Mouse (Mus musculus) B cell, adult 67 days (primary cell): ENCODE data around the gene Psmd9. TPM values are rescaled to one million over a fixed set of nuclear protein-coding genes. Genes with fewer than 3 reads are reported as not detected.

Experiments
- total RNA-seq, 2 experiments: library from RNA; stranded (reverse); gene quantifications; 4 replicates each; pipeline ENCODE4 v1.2.4; 2023

Psmd9 gene
- 10 to 100 TPM; 25.8 to 28.0 TPM for total RNA-seq

DNA sequence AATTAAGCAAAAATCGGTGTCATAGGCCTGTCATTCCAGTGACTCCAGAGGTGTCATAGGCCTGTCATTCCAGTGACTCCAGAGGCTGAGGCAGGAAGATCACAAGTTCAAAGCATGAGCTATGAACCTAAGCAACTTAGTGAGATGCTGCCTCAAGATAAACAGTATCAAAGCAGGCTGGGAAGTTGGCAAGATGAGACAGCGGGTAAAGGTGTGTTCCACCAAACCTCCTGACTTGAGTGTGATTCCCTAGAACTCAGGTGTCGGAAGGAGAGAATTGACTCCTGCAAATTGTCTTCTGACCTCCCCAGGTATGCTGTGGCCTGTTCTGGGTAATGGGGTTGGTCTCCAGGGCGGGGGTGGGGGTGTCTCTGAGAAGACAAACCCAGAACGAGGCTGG lies at the start of gene Psmd9:
Psmd9 (plus strand) TSS at position 130 of the 400 bp plus-strand sequence.

DNA sequence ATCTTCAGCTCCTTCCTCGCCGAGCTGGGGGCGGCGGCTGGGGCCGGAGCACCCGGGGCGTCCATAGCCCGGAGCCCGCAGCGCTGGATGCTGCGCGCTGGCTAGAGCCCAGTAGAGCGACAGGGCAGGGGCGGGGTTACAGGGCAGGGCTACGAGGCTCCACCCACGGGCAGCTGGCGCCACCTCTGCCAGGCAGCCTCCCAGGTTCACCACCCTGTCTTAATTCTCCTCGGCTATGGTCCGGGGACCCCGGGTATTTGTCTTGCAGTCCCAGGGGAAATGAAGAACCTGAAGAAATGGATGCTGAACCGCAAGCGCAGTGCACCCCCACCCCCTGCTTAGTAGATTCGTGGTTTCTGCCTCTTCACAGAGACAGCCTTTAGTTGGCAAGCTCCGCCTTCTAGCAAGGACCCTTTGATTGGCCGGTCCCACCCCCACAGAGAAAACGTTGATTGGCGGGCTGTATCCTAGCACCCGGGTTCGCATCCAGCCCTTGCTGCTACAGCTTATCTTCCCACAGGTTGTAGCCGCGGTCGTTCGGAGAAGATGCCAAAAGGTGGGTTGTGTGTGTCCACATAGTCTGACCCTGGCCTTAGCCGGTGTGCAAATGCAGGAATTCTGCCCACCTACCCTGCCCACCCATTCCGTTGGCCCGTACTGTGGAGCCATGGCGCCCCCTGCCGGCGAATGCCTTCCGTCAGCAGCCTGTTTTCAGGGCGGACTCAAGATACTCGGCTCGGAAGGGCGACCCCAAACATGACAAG lies 36.7 kb upstream of the Psmd9 start, which contains the start of gene Rhof:
Rhof (minus strand) TSS at position 385 of the 764 bp plus-strand sequence.

DNA sequence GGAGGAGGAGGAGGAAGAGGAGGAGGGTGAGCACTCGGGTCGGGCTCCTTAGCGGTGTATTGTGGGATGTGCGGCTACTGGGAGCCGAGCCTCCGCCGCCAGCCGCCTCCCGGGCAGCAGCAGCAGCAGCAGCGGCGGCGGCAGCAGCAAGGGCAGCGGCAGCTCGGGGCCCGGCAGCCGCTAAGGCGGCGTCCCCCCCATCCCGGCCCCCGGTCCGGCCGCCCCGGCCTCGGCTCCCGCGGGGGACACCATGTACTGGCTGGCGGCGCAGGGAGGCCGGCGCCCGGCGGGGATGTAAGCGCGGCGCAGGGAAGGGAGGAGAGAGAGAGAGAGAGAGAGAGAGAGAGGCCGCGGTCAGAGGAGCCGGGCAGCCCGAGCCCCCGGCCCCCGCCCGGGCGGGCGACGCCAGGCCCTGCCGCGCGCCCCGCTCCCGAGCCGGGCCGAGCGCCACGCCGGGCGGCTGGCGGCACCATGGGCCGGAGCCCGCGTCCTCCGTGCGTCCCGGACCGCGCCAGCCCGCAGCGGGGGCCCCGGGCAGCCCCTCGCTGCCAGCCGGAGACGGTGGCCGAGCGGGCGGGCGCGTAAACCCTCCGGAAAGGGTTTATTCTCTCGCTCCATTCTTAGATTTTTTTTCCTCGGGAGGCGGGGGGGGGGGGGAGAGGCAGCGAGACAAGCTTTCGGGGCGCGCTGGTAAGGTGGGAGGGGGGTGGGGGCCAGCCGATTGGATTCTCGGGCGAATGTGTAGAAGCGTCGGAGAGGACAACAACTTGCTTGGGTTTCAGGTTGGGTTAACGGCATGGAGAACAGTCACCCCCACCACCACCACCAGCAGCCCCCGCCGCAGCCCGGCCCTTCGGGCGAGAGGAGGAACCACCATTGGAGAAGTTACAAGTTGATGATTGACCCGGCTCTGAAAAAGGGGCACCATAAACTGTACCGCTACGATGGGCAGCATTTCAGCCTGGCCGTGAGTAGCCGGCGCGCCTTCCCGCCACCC lies 26.8 kb upstream of the Psmd9 start, which contains the start of gene Setd1b:
Setd1b (plus strand) TSS at position 33 of the 997 bp plus-strand sequence.

DNA sequence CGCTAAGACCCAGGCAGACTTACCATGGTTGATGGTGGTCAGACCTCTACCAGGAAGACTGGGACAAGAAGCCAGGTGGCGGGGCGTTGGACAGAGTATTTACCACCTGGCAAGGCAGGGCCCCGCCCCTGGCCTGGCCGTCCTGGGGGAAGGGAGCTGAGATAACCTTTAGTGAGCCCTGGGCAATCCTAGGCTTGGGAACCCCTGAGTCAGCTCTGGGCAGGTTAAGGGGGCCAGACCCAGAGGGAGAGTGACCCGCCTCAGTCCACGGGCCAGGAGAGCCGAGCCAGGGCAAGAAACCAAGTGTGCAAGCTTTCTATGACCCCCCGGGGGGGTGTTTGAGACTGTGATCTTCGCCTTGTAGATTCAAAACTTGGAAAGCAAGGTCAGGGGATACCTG lies 13.4 kb downstream of the Psmd9 start, which contains the start of gene Hpd:
Hpd (minus strand) TSS at position 77 of the 400 bp plus-strand sequence.

DNA sequence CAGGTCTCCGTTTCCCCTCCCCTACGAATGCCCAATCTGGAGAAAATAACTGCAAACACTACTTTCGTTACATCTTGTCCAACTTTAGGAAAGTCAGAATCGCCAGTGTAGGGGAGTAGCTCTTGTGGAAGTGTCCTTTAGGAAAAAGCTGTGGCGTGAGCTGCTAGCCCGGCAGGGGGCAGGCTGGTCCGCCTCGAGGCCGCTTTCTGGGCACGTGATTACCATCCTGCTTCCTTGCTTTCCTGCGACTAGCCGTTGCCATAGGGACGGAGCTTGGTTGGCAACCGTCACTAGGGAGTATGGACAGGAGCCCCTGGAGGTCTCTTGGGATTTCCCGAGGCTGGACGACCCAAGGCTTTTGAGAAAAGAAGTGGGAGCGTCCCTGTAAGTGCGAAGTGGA lies 82.6 kb downstream of the Psmd9 start, which contains the start of gene Wdr66:
Wdr66 (plus strand) TSS at position 269 of the 400 bp plus-strand sequence.

Other genes starting within 250 kb of the Psmd9 start
- 10 to 100 TPM; 66.6 to 71.2 TPM for gene Kdm2b, start 179.6 kb upstream of the Psmd9 start, total RNA-seq
- 10 to 100 TPM; 38.4 to 44.8 TPM for gene Orai1, start 154.3 kb upstream of the Psmd9 start, total RNA-seq
- gene Morn3, start 122.4 kb upstream of the Psmd9 start, total RNA-seq: not detected
- 1 to 10 TPM; 5.9 to 8.0 TPM for gene Tmem120b, start 101.0 kb upstream of the Psmd9 start, total RNA-seq
- gene Rhof, start 36.7 kb upstream of the Psmd9 start, total RNA-seq: 100 to 1,000 TPM in 1 of 2 experiments, 10 to 100 TPM in 1; 95.6 to 115 TPM
- 10 to 100 TPM; 83.5 to 88.8 TPM for gene Setd1b, start 27.2 kb upstream of the Psmd9 start, total RNA-seq
- gene Hpd, start 13.3 kb downstream of the Psmd9 start, total RNA-seq: not detected
- 1 to 10 TPM; 2.4 to 2.5 TPM for gene Wdr66, start 82.7 kb downstream of the Psmd9 start, total RNA-seq
- gene Bcl7a, start 174.4 kb downstream of the Psmd9 start, total RNA-seq: 10 to 100 TPM; 59.8 to 62.5 TPM
- 100 to 1,000 TPM; 118 to 151 TPM for gene Mlxip, start 225.4 kb downstream of the Psmd9 start, total RNA-seq